Mouse (Mus musculus) thymus, adult 2 months (tissue): ENCODE data around the gene Lrrc1.

Source experiments
- CTCF ChIP-seq: fragments of 200-500 bp; IDR thresholded peaks from 2 replicates; pipeline ENCODE4 v1.5.1; 2012; ENCODE audit warnings: mild to moderate bottlenecking, control low read depth, low read length, moderate library complexity, borderline replicate concordance; ENCODE audit not compliant: control insufficient read depth, poor library complexity, insufficient read depth; ENCODE audit errors: extremely low read depth
- POLR2A ChIP-seq: fragments of 200-500 bp; IDR thresholded peaks from 2 replicates; pipeline ENCODE4 v1.6.1; 2012; ENCODE audit warnings: mild to moderate bottlenecking, low read length, control low read depth, moderate library complexity; ENCODE audit not compliant: control insufficient read depth, poor library complexity, insufficient read depth; ENCODE audit errors: extremely low read depth

DNA sequence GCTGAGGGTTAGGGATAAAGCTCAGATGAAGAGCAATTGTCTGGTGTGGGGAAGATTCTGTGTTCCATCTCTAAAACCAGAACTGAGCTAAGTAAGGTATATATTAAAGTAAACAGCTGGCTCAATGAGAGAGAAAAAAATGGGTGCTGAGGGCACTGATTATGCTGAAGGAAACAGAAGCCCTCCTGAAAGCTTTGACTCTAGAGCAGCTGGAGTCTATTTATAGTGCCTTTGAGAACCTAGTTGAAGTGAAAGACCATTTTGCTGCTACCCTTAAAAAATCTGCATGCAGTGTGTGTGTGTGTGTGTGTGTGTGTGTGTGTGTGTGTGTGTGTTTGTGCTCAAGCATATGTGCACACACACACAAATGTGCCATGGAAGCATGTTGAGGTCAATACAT, 32.7 kb upstream of the Lrrc1 start:
- TF ChIP-seq CTCF: no peak
- no peak for TF ChIP-seq POLR2A
